Mouse (Mus musculus) c-Kit-negative CD71-positive TER-119-positive erythroid progenitor cells, embryonic 14.5 days (primary cell): ENCODE measurements around the gene Dnph1.
"Not testable (repeated sequence)": the region's sequence is repeated elsewhere in the genome, so short reads cannot be mapped to it uniquely, and the experiment has no call there.

ENCODE experiments used
- DNase-seq: peaks from one replicate; pipeline ENCODE4 v3.0.0-alpha.2; 2013; ENCODE audit warnings: low read depth, low spot score

Dnph1 gene

DNA sequence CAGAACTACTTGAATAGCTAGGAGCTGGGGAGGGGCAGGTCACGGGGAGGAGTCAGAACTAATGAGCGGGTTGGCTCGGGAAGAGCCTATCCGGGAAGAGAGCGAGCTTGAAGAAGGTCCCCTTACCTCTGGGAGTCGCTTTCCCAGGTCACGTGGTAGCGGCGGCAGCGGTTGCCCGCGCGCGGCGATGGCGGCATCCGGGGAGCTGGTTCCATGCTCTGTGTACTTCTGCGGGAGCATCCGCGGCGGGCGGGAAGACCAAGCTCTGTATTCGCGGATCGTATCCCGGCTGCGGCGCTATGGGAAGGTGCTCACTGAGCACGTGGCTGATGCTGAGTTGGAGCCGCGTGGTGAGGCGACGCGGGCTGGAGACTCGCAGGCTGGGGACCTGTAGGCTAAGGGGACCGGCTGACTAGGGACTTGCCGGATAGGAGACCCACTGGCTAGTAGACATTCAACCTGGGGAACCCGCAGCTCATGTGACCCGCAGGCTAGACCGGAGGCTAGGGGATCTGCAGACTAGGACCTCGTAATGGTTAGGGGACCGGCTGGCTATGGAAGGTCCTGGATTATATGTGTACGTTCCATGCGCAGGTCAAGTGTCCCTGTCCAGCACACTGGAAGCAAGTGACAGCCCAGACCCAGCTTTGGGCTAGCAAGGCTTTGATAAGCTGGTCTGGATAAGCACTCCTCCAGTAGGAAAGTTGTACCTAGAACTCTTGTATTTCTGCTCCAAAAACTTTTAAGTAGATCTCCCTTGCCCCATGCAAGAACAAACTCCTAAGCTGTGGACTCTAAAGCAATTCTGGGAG lies at the start of gene Dnph1:
Gene Dnph1 (plus strand): TSS at position 89 of the 812 bp plus-strand sequence.
- peak; percentile 67 for DNase-seq

DNA sequence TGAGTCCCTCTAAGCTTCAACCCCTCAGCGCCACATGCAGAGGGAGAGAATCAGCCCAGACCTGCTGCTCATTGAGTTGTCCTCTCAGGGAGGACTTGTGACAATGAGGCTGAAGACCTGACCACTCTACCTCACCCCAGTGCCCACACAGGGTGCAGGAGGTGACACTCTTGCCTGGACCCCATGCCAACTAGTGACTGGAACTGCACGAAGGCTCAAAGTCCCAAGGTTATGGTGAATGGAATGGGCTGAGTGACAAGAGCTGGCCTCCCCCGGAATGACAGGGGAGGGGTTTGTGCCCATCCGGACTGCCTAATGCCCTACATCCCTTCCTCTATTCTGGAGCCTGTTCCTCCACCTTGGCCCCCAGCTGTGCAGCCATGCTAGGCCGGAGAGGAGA lies 43.8 kb upstream of the Dnph1 start:
- DNase-seq = no peak

DNA sequence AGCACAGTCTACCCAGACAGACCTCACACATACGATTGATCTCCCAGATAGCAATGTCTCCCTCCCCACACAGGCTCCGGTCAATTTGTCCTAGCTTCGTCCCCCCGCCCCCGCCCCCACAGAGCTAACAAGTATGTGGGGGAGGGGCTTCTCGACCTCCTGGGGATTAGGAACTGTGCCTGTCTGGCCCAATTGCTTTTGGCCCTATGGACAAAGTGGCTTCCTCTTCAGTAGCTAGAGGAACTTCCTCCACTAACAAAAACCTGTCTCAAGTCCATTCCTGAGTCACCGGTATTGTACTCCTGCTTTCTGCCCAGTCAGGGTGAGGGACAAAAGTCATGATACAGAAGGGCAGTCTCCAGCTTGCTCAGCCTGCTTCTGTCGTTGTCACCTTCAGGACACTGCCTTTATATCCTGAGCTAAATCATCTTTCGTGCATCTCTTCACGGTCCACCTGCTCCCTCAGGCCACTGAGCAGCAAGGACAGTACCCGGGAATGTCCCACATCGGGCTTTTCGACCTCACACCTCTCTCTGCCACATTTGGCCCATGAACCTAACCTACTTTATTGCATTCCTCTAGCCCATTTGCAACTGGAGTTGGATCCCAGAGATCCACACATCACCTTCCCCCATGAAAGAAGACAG lies 43.1 kb upstream of the Dnph1 start:
- no peak for DNase-seq

GRCm38 (mm10) chr17:46453970-46454411 lies 42.5 kb upstream of the Dnph1 start:
- DNase-seq = no peak

DNA sequence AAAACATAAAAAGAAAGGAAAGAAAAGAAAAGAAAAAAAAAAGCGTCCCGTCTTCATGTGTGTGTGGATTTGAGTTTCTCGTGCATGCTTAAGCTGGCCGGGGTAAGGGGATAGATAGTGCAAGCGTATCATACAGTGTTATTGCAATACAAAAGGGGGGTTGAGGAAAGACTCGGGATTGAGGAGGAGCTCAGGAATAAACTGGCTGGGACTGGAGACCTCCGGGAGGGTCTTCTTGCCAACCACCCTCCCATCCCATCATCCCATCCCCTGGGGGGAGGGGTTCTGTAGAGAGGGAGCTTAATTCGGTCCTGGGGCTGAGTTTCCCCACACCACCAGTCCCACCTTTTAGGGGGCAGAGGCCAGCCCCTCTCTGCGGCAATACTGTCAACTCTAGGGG lies 42.0 kb upstream of the Dnph1 start:
- no peak for DNase-seq

DNA sequence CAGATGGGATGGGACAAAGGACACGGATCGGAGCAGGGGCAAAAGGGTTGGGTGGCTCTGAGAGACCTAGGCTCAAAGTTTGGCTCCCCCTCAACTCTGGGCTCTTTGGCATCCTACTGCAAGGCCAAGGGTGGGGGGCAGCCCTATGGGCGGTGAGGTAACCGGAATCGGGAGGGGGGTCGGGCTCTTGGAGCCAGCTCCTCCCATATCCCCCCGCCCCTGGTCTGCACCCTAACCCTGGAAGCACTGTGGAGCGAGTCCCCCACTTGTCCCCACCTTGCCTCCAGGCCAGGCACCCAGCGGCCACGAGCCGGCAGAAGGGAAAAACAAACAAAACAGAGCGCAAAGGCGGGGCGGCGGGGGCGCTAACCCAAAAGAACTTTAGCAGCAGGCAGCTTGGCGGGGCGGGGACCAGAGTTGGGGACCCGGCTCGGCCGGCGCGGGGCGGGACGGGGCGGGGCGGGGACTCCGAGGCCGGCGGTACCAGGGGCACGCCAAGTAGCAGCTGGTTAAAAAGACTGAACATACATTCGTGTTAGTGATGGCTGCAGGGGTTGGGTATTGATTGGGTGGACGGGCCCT lies 41.3 kb upstream of the Dnph1 start:
- no peak for DNase-seq

GRCm38 (mm10) chr17:46457791-46458190 lies 38.7 kb upstream of the Dnph1 start:
- DNase-seq = peak; percentile 5

DNA sequence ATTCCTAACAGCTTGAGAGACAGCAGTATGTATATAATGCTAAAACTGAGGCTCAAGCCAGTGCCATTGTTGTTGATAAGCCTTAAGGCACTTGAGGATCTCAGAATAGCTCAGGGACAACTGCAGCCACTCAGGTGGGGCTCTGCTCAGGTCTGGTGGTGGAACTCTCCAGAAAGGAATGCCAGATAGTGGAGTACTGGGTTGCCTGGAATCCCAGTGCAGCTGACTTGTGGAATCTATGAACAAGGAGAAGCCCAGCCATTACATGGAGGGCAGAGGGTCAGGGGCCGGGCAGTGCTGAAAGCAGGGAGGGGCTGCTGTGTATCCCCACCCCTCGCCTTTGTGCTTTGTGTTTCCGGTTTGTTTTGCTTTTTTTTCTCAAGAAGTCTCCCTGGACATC lies 38.1 kb upstream of the Dnph1 start:
- DNase-seq = no peak

GRCm38 (mm10) chr17:46460673-46461072 lies 35.8 kb upstream of the Dnph1 start:
- DNase-seq = no peak

- no peak for DNase-seq
Observed at GRCm38 (mm10) chr17:46461347-46461746, 35.2 kb upstream of the Dnph1 start.

GRCm38 (mm10) chr17:46462226-46462625 lies 34.3 kb upstream of the Dnph1 start:
- DNase-seq = no peak

DNA sequence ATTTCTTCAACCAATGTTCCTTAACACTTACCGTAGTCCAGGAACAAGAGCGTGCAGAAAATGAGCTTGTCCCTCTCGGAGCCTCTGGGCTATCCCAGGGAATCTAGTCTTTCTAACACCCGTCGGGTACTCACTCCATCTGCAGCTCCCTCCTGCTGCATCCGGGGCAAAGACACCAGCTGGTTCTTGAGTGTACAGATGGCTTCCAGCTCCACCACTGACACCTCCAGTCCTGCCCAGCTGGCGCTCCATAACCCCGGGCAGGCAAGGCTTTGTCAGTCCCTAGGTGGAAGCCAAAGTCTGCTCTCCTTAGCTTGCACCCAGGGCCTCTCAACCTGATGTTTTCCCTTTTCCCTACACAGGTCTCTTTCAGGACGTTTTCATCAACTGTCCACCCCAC lies 28.7 kb upstream of the Dnph1 start:
- DNase-seq = no peak

DNA sequence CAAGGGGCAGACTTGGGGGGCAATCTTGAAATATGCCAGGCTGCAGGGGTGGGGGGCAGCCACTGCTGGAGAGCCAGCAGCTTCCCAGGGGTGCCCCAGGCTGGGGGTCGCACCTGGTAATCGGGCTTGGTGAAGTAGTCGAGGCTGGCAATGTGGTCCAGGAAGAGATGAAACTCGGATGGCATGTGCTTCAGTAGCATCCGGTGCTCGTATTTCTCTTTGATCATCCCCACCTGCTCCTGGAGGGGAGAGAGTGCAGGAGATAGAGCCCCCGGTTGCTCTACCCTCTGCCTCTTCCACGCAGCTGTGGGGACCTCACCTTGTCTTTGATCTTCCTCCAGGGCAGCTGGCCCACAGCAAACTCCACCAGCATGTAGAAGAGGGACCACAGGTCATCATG lies 19.9 kb upstream of the Dnph1 start:
- no peak for DNase-seq

GRCm38 (mm10) chr17:46477286-46477685 lies 19.2 kb upstream of the Dnph1 start:
- DNase-seq = no peak

- no peak for DNase-seq
Observed at GRCm38 (mm10) chr17:46483561-46484001, 12.9 kb upstream of the Dnph1 start.

DNA sequence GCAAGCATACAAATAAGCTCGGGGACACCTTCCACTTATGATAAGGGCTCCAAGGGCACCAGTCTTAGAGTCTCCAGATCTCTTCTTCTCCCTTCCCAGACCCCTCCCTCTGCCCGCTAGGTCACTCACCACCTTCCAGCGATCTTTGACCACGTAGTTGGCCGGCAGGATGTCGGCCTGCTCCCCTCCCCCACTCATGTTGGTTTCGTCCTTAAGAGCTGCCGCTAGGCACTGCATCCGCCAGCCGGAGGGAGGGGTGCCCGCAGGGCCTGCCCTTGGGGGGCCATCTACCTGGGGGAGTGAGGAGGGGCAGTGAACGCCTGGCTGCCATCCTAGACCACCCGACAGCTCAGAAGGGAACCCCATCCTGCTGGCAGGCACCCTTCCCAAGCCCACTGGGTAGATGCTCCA lies 12.5 kb upstream of the Dnph1 start:
- no peak for DNase-seq

- DNase-seq = no peak
Observed at GRCm38 (mm10) chr17:46484461-46484875, 12.0 kb upstream of the Dnph1 start.

DNA sequence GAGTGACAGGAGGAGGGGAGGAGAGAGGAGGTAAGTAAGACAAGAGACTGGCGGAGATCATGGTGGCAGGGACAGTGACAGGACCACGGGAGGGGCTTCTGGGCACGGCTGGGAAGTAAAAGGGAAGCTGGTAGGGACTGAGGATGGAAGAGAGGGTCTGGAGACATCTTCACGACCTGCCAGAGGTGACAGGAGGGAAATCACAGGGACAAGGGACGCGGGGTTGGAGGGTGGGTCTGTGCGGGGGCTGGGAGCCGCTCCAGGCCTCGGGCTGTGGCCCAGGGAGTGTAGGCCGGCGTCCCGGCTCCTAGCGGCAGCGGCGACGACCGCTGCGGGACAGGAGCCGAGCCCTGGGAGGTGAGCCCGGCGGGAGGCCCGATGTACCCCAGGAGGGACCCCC lies 9.5 kb upstream of the Dnph1 start:
- DNase-seq = no peak

GRCm38 (mm10) chr17:46487431-46487830 lies 9.1 kb upstream of the Dnph1 start, which contains the start of gene Ttbk1:
Gene Ttbk1, minus strand, starts transcription at chr17:46487675.
- no peak for DNase-seq

GRCm38 (mm10) chr17:46495486-46495885 lies 1.0 kb upstream of the Dnph1 start:
- no peak for DNase-seq

DNA sequence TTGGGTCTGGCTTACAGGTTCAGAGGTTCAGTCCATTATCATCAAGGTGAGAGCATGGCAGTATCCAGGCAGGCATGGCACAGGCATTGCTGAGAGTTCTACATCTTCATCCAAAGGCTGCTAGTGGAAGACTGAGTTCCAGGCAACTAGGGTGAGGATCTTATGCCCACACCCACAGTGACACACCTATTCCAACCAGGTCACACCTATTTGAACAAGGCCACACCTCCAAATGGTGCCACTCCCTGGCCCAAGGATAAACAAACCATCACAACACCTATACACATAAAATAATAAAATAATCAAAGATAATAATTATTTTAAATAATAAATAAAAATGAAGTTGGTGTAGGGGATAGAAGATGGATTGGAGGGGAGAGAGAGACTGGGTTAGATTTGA lies 430 bp upstream of the Dnph1 start:
- not testable (repeated sequence) for DNase-seq

DNA sequence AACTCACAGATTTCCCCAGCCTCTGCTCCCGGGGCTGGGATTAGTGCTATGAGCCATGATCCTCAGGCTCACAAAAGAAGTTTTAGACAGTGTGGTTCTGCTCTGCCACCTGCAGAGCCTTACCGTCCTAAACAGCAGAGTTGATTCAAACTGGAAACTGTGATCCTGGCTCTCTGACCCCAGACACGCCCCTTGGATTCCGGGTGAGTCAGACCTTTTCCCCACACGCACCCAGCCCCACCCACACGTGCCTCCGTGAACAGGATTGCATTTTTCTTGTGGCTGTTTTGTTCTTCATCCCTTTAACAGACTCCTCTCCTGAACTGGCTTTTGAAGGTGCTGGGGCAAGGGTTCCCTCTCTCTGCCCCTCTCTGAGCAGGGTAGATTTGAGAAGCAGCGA lies 1.4 kb downstream of the Dnph1 start:
- DNase-seq = no peak

- no peak for DNase-seq
Observed at GRCm38 (mm10) chr17:46502775-46503174, 6.3 kb downstream of the Dnph1 start.
